Mouse (Mus musculus) kidney, postnatal 0 days (tissue): ENCODE measurements around the gene Gm14288. TPM values are rescaled to one million over a fixed set of nuclear protein-coding genes. Genes with fewer than 3 reads are reported as not detected.
"Not testable (repeated sequence)": the region's sequence is repeated elsewhere in the genome, so short reads cannot be mapped to it uniquely, and the experiment has no call there.

Source experiments
- ATAC-seq: fragments of 200-750 bp; cut with Nextera tagmentation; replicated peaks from 2 replicates; pipeline ENCODE4 v1.8.0; 2017; ENCODE audit warnings: low read depth, moderate number of reproducible peaks, moderate TSS enrichment, moderate library complexity; ENCODE audit not compliant: low FRiP score
- DNase-seq: peaks from one replicate; pipeline ENCODE4 v3.0.0-alpha.2; 2016; ENCODE audit warnings: low spot score
- H3K27ac ChIP-seq: fragments of 300-500 bp; sonication (generic); 2 replicates; pipeline ENCODE4 v1.5.1; 2014; ENCODE audit warnings: mild to moderate bottlenecking
- H3K27me3 ChIP-seq: fragments of 300-500 bp; sonication (generic); 2 replicates; pipeline ENCODE4 v1.6.1; 2014; ENCODE audit warnings: low read length, mixed read lengths; ENCODE audit not compliant: insufficient read depth
- H3K36me3 ChIP-seq: fragments of 300-500 bp; sonication (generic); 2 replicates; pipeline ENCODE4 v1.6.1; 2014; ENCODE audit warnings: low read length, mixed read lengths; ENCODE audit not compliant: insufficient read depth
- H3K4me1 ChIP-seq: fragments of 300-500 bp; sonication (generic); replicated peaks from 2 replicates; pipeline ENCODE4 v1.6.1; 2014; ENCODE audit warnings: antibody characterized with exemption, low read length, mixed read lengths; ENCODE audit not compliant: insufficient read depth
- H3K4me2 ChIP-seq: fragments of 300-500 bp; sonication (generic); 2 replicates; pipeline ENCODE4 v1.6.1; 2014; ENCODE audit warnings: mild to moderate bottlenecking, low read length, moderate library complexity, mixed read lengths
- H3K4me3 ChIP-seq: fragments of 300-500 bp; sonication (generic); replicated peaks from 2 replicates; pipeline ENCODE4 v1.5.1; 2014; ENCODE audit warnings: low read depth, low read length
- H3K9ac ChIP-seq: fragments of 300-500 bp; sonication (generic); 2 replicates; pipeline ENCODE4 v1.6.1; 2014; ENCODE audit warnings: low read depth, low read length
- H3K9me3 ChIP-seq: fragments of 300-500 bp; sonication (generic); replicated peaks from 2 replicates; pipeline ENCODE4 v1.6.1; 2016; ENCODE audit warnings: low read length, inconsistent platforms, mixed read lengths
- WGBS: fragments of 180-500 bp; shearing (Covaris S2); extraction: QIAGEN DNeasy Blood & Tissue Kit; methylation state at CpG from one replicate; pipeline ENCODE4 v1.1.7; 2014; 5-methylcytosine and 5-hydroxymethylcytosine counted together
- polyA plus RNA-seq: library from polyadenylated mRNA; unstranded; fragments of >200 nt; fragmentation: Nextera tagmentation; extraction: Ambion mirVana; gene quantifications from 2 replicates; pipeline ENCODE4 v1.2.1, GENCODE M21; 2015

Gm14288 gene
- 3.1 and 4.9 TPM in 2 replicates for polyA plus RNA-seq

DNA sequence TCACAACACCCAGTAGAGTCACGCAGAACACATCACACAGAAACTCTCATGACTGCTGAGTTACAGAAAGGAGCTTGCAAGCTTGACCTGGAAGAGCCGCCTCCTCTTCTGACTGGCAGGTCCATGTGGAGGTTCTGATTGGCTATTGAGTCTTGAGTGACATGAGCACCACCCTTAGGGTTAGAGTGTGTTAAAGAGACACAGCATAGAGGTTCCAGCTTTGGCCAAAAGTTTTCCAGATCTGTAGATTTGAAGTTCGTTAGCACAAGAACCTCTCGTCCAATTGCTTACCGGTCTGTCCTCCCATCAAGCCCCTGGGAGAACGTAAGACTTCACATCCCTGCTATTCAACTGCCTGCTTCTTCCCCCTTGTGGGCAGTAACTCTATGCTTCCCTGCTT is at the start of gene Gm14288:
Gm14288 (minus strand) TSS at position 101 of the 400 bp plus-strand sequence.
- no CpG with 5 or more reads among the region's 6 CpGs for WGBS
- H3K36me3 ChIP-seq, H3K4me3 ChIP-seq, DNase-seq, H3K4me1 ChIP-seq, H3K9me3 ChIP-seq, H3K27ac ChIP-seq, ATAC-seq, H3K27me3 ChIP-seq, H3K4me2 ChIP-seq, H3K9ac ChIP-seq: not testable (repeated sequence)

DNA sequence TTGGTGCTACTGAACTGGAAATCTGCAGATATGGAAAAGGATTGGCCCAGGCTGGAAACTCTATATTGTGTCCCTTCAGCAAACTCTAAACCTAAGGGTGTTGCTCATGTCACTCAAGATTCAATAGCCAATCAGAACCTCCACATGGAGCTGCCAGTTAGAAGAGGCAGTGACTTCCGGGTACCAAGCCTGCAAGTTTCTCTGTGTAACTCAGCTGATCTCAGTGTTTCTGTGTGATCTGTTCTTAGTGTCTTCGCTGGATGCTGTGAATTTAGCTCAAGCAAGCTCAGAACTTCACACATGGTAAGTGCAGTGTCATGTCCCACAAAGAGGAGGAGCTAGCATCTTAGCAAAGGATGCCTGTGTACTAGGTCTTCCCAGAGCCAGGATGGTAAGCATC is 59.7 kb downstream of the Gm14288 start, which contains the start of gene Gm2007:
Gm2007 (plus strand) TSS at position 301 of the 400 bp plus-strand sequence.
- not testable (repeated sequence) for H3K9me3 ChIP-seq, H3K36me3 ChIP-seq, H3K27me3 ChIP-seq, H3K9ac ChIP-seq, H3K4me3 ChIP-seq, DNase-seq, H3K27ac ChIP-seq, ATAC-seq, H3K4me1 ChIP-seq, H3K4me2 ChIP-seq
- no CpG with 5 or more reads among the region's 2 CpGs for WGBS

Other genes starting within 250 kb of the Gm14288 start
- not detected in 2 replicates for gene Gm11007, start 157.1 kb downstream of the Gm14288 start, polyA plus RNA-seq
- gene Zfp969, start 97.4 kb downstream of the Gm14288 start, polyA plus RNA-seq, result 33.8 and 34.7 TPM in 2 replicates
- not detected in 2 replicates for gene Gm2007, start 59.6 kb downstream of the Gm14288 start, polyA plus RNA-seq
- gene Gm6710, start 68.1 kb upstream of the Gm14288 start, polyA plus RNA-seq, result 22.9 and 25.1 TPM in 2 replicates
- gene Zfp966, start 130.0 kb upstream of the Gm14288 start, polyA plus RNA-seq, result 1.4 TPM in 2 replicates
- gene Gm2026, start 164.2 kb upstream of the Gm14288 start, polyA plus RNA-seq, result 17.7 and 17.9 TPM in 2 replicates